Mouse (Mus musculus) heart, embryonic 14.5 days (tissue): ENCODE results near the gene Msmo1. TPM values are rescaled to one million over a fixed set of nuclear protein-coding genes. Genes with fewer than 3 reads are reported as not detected.

Experiments
- ATAC-seq: fragments of 200-750 bp; cut with Nextera tagmentation; 2 replicates; pipeline ENCODE4 v1.8.0; 2017; ENCODE audit warnings: low read depth, moderate TSS enrichment; ENCODE audit not compliant: insufficient number of reproducible peaks, insufficient read depth, low FRiP score
- H3K27ac ChIP-seq, 2 experiments: fragments of 200-500 bp in 1 of 2; fragments of 300-500 bp in 1 of 2; sonication (generic) in 1 of 2; replicated peaks in 1 of 2; 2 replicates each; pipeline ENCODE4 v1.5.1; 2012 to 2014; ENCODE audit warnings: low read depth in 2 of 2, low read length in 2 of 2, control low read depth in 1 of 2, mild to moderate bottlenecking in 1 of 2, mixed read lengths in 1 of 2; ENCODE audit not compliant: control insufficient read depth in 1 of 2, insufficient read depth in 1 of 2
- H3K27me3 ChIP-seq: fragments of 300-500 bp; sonication (generic); 2 replicates; pipeline ENCODE4 v1.6.1; 2014; ENCODE audit warnings: mild to moderate bottlenecking, low read length, control low read depth; ENCODE audit not compliant: control insufficient read depth, insufficient read depth
- H3K36me3 ChIP-seq: fragments of 300-500 bp; sonication (generic); 2 replicates; pipeline ENCODE4 v1.6.1; 2014; ENCODE audit warnings: mild to moderate bottlenecking, control low read depth, low read length, mixed read lengths; ENCODE audit not compliant: control insufficient read depth, insufficient read depth
- H3K4me1 ChIP-seq, 2 experiments: fragments of 200-500 bp in 1 of 2; fragments of 300-500 bp in 1 of 2; sonication (generic) in 1 of 2; 2 replicates each; pipeline ENCODE4 v1.6.1; 2012 to 2014; ENCODE audit warnings: low read length in 2 of 2, control low read depth in 1 of 2, mixed read lengths in 1 of 2; ENCODE audit not compliant: control insufficient read depth in 2 of 2, insufficient read depth in 2 of 2
- H3K4me2 ChIP-seq: fragments of 300-500 bp; sonication (generic); 2 replicates; pipeline ENCODE4 v1.6.1; 2014; ENCODE audit warnings: mild to moderate bottlenecking, low read length
- H3K4me3 ChIP-seq, 2 experiments: fragments of 200-500 bp in 1 of 2; fragments of 300-500 bp in 1 of 2; sonication (generic) in 1 of 2; 2 replicates each; pipeline ENCODE4 v1.5.1; 2012 to 2014; ENCODE audit warnings: low read length in 2 of 2, mild to moderate bottlenecking in 2 of 2, control low read depth in 1 of 2, low read depth in 1 of 2, moderate library complexity in 1 of 2; ENCODE audit not compliant: control insufficient read depth in 1 of 2, insufficient read depth in 1 of 2
- H3K9ac ChIP-seq: fragments of 300-500 bp; sonication (generic); 2 replicates; pipeline ENCODE4 v1.6.1; 2014; ENCODE audit warnings: mild to moderate bottlenecking, low read length
- H3K9me3 ChIP-seq: fragments of 300-500 bp; sonication (generic); 2 replicates; pipeline ENCODE4 v1.6.1; 2016; ENCODE audit warnings: low read length, control low read depth; ENCODE audit not compliant: control insufficient read depth
- WGBS: fragments of 180-500 bp; shearing (Covaris S2); extraction: QIAGEN DNeasy Blood & Tissue Kit; methylation state at CpG from one replicate; pipeline ENCODE4 v1.1.7; 2014; 5-methylcytosine and 5-hydroxymethylcytosine counted together
- polyA plus RNA-seq: library from polyadenylated mRNA; unstranded; fragments of >200 nt; fragmentation: Nextera tagmentation; extraction: Ambion mirVana; gene quantifications from 2 replicates; pipeline ENCODE4 v1.2.1, GENCODE M21; 2014

The Msmo1 gene
- polyA plus RNA-seq, 1 experiment from 2014 or later = 46.5 TPM

GRCm38 (mm10) chr8:64711544-64711943, 22.0 kb downstream of the Msmo1 start:
- ATAC-seq = no peak
- 26% methylated on average over 1 of the region's 1 CpGs for WGBS
- Histone ChIP-seq H3K4me3 (no peak overlapping the region), H3K4me2 (no peak overlapping the region), H3K9me3 (no peaks in the 10 kb centered on the region), H3K9ac (no peak overlapping the region), H3K4me1 (peaks cover 0 to 8% of the 10 kb centered on the region in 2 experiments; a peak in 1 of 4 replicates), H3K27me3 (no peaks in the 10 kb centered on the region), H3K36me3 (peaks cover under 1% of the 10 kb centered on the region; the same call in 1 of the 2 replicates), H3K27ac (no peak overlapping the region)

GRCm38 (mm10) chr8:64707481-64707880, 26.1 kb downstream of the Msmo1 start:
- H3K4me2 ChIP-seq = no peak overlapping the region
- peaks cover 0 to 8% of the 10 kb centered on the region in 2 experiments; a peak in 1 of 4 replicates for H3K4me1 ChIP-seq
- no peak for ATAC-seq
- H3K27me3 ChIP-seq = no peaks in the 10 kb centered on the region
- no peaks in the 10 kb centered on the region for H3K9me3 ChIP-seq
- no peak overlapping the region for H3K4me3 ChIP-seq
- H3K36me3 ChIP-seq = no peaks in the 10 kb centered on the region
- no peak overlapping the region for H3K9ac ChIP-seq
- H3K27ac ChIP-seq = no peak overlapping the region

- Histone ChIP-seq H3K9ac (no peak overlapping the region), H3K4me3 (no peak overlapping the region), H3K27me3 (no peaks in the 10 kb centered on the region), H3K27ac (no peak overlapping the region), H3K4me2 (no peak overlapping the region), H3K4me1 (no peaks in the 10 kb centered on the region), H3K36me3 (no peaks in the 10 kb centered on the region), H3K9me3 (no peaks in the 10 kb centered on the region)
- no peak for ATAC-seq
- WGBS = 78% methylated on average over 1 of the region's 1 CpGs
Observed at GRCm38 (mm10) chr8:64703191-64703590, 30.4 kb downstream of the Msmo1 start.

- Histone ChIP-seq H3K27ac (peak within 1 kb of the TSS; percentile 63 to 92), H3K9me3 (no peaks in the 10 kb centered on the region), H3K4me3 (peak within 1 kb of the TSS; percentile 69 to 75), H3K4me1 (peaks cover 7 to 24% of the 10 kb centered on the region in 2 experiments), H3K27me3 (no peaks in the 10 kb centered on the region), H3K4me2 (peak within 1 kb of the TSS; percentile 74), H3K9ac (peak within 1 kb of the TSS; percentile 83), H3K36me3 (no peaks in the 10 kb centered on the region)
- under 1% methylated on average over 54 of the region's 54 CpGs for WGBS
- peak; percentile 98 for ATAC-seq
Observed at GRCm38 (mm10) chr8:64692651-64693201, 40.9 kb downstream of the Msmo1 start, which contains the start of gene Cpe. Cpe (minus strand) TSS chr8:64693054.

GRCm38 (mm10) chr8:64691591-64692401, 41.8 kb downstream of the Msmo1 start:
- 12% methylated on average over 16 of the region's 16 CpGs for whole genome bisulfite sequencing
- peaks cover 7 to 24% of the 10 kb centered on the region in 2 experiments for H3K4me1 ChIP-seq
- no peaks in the 10 kb centered on the region for H3K27me3 ChIP-seq
- ATAC-seq = no peak
- H3K36me3 ChIP-seq = no peaks in the 10 kb centered on the region
- H3K27ac ChIP-seq = peak overlapping the region; percentile 40 to 92
- H3K9me3 ChIP-seq = no peaks in the 10 kb centered on the region
- H3K4me2 ChIP-seq = peak overlapping the region; percentile 74
- peak overlapping the region; percentile 69 to 75 for H3K4me3 ChIP-seq
- peak overlapping the region; percentile 83 for H3K9ac ChIP-seq

- ATAC-seq = no peak
- Histone ChIP-seq H3K36me3 (no peaks in the 10 kb centered on the region), H3K27ac (no peak overlapping the region), H3K9ac (no peak overlapping the region), H3K4me3 (no peak overlapping the region), H3K4me1 (peaks cover 7 to 32% of the 10 kb centered on the region in 2 experiments), H3K4me2 (peak overlapping the region; percentile 74), H3K9me3 (no peaks in the 10 kb centered on the region), H3K27me3 (no peaks in the 10 kb centered on the region)
- WGBS = 82% methylated on average over 6 of the region's 6 CpGs
Observed at GRCm38 (mm10) chr8:64690845-64691244, 42.7 kb downstream of the Msmo1 start.

- Histone ChIP-seq H3K9ac (no peak overlapping the region), H3K4me2 (peak overlapping the region; percentile 74; the same call in 1 of the 2 replicates)
- no peak for ATAC-seq
Observed at GRCm38 (mm10) chr8:64690306-64690705, 43.3 kb downstream of the Msmo1 start.

More at GRCm38 (mm10) chr8:64690306-64690705, 43.3 kb downstream of the Msmo1 start:
- Histone ChIP-seq H3K36me3 (no peaks in the 10 kb centered on the region), H3K27me3 (no peaks in the 10 kb centered on the region), H3K27ac (no peak overlapping the region), H3K4me1 (peaks cover 9 to 34% of the 10 kb centered on the region in 2 experiments), H3K4me3 (no peak overlapping the region), H3K9me3 (no peaks in the 10 kb centered on the region)
- WGBS = 80% methylated on average over 6 of the region's 6 CpGs
